Mouse (Mus musculus) kidney, adult 2 months (tissue): ENCODE measurements at regions not wholly inside any gene's neighbourhood (a gene's known extent, or its start where the extent isn't known, plus 50 kb on each side); places are given as distances from the start of the nearest gene placed in this dataset.

ENCODE experiments used
- CTCF ChIP-seq: fragments of 200-500 bp; conservative IDR thresholded peaks from 2 replicates; pipeline ENCODE4 v1.5.1; 2011; ENCODE audit warnings: low read depth, mild to moderate bottlenecking, control low read depth, low read length, moderate library complexity, mixed read lengths; ENCODE audit not compliant: insufficient read depth, insufficient read length
- POLR2A ChIP-seq: fragments of 200-500 bp; IDR thresholded peaks from one replicate; pipeline ENCODE4 v1.6.1; 2011; ENCODE audit warnings: low read depth, low read length, control low read depth

DNA sequence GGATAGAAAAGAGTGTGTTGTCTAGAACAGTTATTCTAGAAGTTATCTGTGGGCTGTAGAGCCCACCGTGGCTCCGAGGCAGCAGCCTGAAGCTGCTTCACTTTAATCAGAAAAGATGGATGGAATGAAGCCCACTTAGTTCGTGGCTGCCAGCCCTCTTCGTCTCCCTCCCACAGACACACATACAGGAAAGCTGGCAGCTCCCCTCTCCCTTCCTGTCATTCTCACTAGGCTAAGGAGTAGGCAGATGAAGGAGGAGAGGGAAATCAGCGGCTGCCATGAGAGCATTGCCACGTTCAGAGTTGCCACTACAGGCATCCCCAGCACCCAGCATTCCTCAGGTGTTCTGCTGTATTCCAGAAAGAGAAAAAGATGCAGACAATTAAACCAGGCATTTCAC, 435.9 kb downstream of the Elavl2 start:
- TF ChIP-seq CTCF (no peak), POLR2A (no peak)
